Mouse (Mus musculus): ENCODE measurements around the gene Adamts6. TPM values are rescaled to one million over a fixed set of nuclear protein-coding genes. Genes with fewer than 3 reads are reported as not detected.
A peak's percentile ranks its signal among the peaks of the same experiment; 100 is the strongest.

Adamts6 gene
- polyA plus RNA-seq, 1 experiment from 2014 or later: 2.5 TPM

DNA sequence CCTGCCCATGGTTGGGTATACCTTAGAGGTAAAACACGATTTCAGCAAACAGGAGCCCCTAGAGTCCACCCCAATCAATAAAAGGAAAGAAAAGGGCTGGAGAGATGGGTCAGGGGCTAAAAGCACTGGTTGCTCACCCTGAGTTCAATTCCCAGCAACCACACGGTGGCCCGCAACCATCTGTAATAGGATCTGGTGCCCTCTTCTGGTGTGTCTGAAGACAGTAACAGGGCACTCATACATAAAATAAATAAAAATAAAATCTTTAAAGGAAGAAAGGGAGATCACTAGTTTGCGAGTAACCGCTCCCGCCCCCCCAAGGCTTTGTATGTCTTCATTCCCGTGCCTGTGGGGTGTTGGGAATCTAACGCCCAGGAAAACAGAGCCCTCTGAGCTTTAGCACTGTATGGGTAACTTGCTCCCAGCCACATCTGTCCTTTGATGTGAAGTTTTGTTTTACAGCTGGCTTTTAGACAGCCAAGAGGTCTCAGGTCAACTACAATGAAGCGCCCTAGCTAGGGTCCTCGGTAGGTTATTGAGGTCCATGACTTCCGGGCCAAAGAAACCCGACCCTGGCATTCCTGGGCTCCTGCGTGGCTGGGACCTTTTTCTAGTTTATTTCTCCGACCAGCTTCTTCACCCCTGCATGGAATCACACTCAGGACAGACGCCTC, 230.1 kb downstream of the Adamts6 start:
- H3K4me1 ChIP-seq (replicated peaks; ENCODE audit: control insufficient read depth, insufficient read depth, low read length): no peaks in the 10 kb centered on the region
- peak overlapping the region; percentile 26 for H3K4me3 ChIP-seq (ENCODE audit: low read depth, low read length)
- no peaks in the 10 kb centered on the region for H3K27me3 ChIP-seq (ENCODE audit: control insufficient read depth, insufficient read depth, low read length)
- H3K27ac ChIP-seq (ENCODE audit: low read depth, low read length): peak overlapping the region; percentile 93
- WGBS: 44% methylated on average over 15 of the region's 15 CpGs
- H3K9ac ChIP-seq (ENCODE audit: low read depth, low read length): peak overlapping the region; percentile 65
- H3K36me3 ChIP-seq (ENCODE audit: control insufficient read depth, insufficient read depth, low read length): no peaks in the 10 kb centered on the region
- DNase-seq (ENCODE audit: low spot score) (no peak), ATAC-seq (ENCODE audit: low FRiP score) (no peak)
- no peaks in the 10 kb centered on the region for H3K9me3 ChIP-seq (ENCODE audit: control insufficient read depth, low read length)
- H3K4me2 ChIP-seq (replicated peaks; ENCODE audit: low read depth, low read length): peak overlapping the region; percentile 52

DNA sequence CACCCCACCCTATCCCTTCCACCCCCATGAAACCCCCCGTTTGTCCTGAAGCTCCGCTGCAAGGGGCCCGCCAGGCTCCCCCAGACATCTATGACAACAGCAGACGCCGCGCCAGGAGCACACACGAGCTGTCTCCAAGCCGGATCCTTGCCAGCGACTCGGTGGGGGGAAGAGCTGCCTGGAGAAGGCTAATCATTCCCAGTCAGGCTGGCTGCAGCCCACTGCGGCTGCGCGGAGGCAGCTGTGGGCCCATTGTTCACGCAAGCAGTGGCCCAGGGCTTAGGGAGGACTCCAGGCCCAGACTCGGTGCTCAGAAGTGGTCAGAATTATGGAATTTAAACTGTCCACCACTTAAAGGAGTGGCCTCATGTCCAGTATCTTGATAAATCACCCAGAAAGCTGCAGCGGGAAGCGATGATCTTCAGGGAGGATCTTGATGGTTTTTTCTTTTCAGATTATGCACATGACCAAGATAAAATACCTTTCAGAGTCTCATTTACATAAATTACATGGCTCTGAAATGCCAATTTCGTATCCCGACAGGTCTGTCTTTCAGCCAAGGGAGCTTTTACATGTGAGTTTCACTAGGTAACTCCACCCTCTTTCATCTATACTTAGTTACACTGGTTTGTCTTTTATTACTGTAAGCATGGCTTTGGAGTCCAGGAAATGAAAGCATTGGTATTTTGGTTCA, 230.8 kb downstream of the Adamts6 start:
- H3K27ac ChIP-seq (ENCODE audit: low read depth, low read length): peak overlapping the region; percentile 93
- 4% methylated on average over 19 of the region's 19 CpGs for WGBS
- ATAC-seq (ENCODE audit: low FRiP score): peak; percentile 97
- peak overlapping the region; percentile 52 for H3K4me2 ChIP-seq (replicated peaks; ENCODE audit: low read depth, low read length)
- no peaks in the 10 kb centered on the region for H3K36me3 ChIP-seq (ENCODE audit: control insufficient read depth, insufficient read depth, low read length)
- H3K9ac ChIP-seq (ENCODE audit: low read depth, low read length): peak overlapping the region; percentile 65
- peak overlapping the region; percentile 26 for H3K4me3 ChIP-seq (ENCODE audit: low read depth, low read length)
- no peaks in the 10 kb centered on the region for H3K9me3 ChIP-seq (ENCODE audit: control insufficient read depth, low read length)
- no peaks in the 10 kb centered on the region for H3K4me1 ChIP-seq (replicated peaks; ENCODE audit: control insufficient read depth, insufficient read depth, low read length)
- H3K27me3 ChIP-seq (ENCODE audit: control insufficient read depth, insufficient read depth, low read length): no peaks in the 10 kb centered on the region
- DNase-seq (ENCODE audit: low spot score): peak; percentile 93

DNA sequence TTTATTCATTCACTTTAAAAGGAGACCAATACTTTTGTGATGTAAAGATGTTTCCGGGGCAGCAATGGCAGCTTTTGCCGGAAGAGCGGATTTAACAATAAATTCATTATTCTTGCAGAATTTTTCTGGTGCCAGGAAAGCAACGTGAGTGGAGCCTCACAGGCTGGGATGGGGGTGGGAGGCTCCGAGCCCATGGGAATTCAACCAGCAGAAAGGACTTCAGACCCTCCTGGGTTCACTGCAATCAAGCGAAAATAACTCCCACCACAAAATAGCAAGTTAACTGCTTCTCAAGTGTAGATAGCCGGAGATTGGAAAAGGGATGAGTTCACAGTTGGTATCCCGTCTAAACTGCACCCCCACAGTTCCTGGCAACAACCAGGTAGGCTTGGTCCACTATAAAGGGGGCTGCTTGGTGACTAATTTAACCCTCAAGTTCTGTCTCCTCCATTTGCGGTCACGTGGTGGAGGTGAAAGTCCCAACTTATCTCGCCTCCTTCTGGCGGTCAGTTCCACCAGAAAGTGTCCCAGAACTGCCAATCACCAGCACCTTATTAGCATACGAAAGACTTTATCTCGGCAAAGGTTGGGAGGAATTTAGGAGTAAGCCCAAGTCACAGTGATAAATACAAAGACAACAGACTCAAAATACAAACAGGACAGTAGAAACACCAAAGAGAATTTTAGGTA, 231.5 kb downstream of the Adamts6 start:
- H3K4me1 ChIP-seq (replicated peaks; ENCODE audit: control insufficient read depth, insufficient read depth, low read length): no peaks in the 10 kb centered on the region
- peak overlapping the region; percentile 93 for H3K27ac ChIP-seq (ENCODE audit: low read depth, low read length)
- 40% methylated on average over 14 of the region's 14 CpGs for WGBS
- no peaks in the 10 kb centered on the region for H3K9me3 ChIP-seq (ENCODE audit: control insufficient read depth, low read length)
- DNase-seq (ENCODE audit: low spot score): peak; percentile 36
- no peak overlapping the region; the same call in 1 of the 2 replicates for H3K4me2 ChIP-seq (replicated peaks; ENCODE audit: low read depth, low read length)
- H3K36me3 ChIP-seq (ENCODE audit: control insufficient read depth, insufficient read depth, low read length): no peaks in the 10 kb centered on the region
- no peak overlapping the region for H3K4me3 ChIP-seq (ENCODE audit: low read depth, low read length)
- peak; percentile 55 for ATAC-seq (ENCODE audit: low FRiP score)
- no peaks in the 10 kb centered on the region for H3K27me3 ChIP-seq (ENCODE audit: control insufficient read depth, insufficient read depth, low read length)
- no peak overlapping the region for H3K9ac ChIP-seq (ENCODE audit: low read depth, low read length)

DNA sequence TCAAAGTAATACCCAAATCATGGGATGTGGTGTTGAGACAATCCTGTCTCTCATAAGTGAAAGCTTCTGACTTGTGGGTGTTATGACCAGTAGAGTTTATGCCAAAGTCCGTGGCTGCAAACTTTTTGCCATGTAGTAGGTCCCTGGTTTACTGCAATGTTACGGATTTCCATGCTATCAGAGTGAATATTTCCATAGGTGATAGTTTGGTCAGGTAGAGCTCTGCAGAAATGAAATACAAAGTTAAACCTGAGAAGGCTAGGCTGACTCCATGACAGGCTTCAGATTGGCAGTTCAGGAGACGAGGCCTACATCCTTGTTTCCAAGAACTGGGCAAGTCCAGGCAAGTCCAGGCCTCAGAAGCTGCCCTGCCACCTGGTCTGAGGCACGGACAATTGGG, 232.3 kb downstream of the Adamts6 start:
- DNase-seq (ENCODE audit: low spot score) (no peak), ATAC-seq (ENCODE audit: low FRiP score) (no peak)
- no peaks in the 10 kb centered on the region for H3K27me3 ChIP-seq (ENCODE audit: control insufficient read depth, insufficient read depth, low read length)
- H3K9me3 ChIP-seq (ENCODE audit: control insufficient read depth, low read length): no peaks in the 10 kb centered on the region
- H3K9ac ChIP-seq (ENCODE audit: low read depth, low read length): no peak overlapping the region
- H3K4me2 ChIP-seq (replicated peaks; ENCODE audit: low read depth, low read length): no peak overlapping the region
- H3K27ac ChIP-seq (ENCODE audit: low read depth, low read length): no peak overlapping the region
- 90% methylated on average over 4 of the region's 4 CpGs for WGBS
- no peak overlapping the region for H3K4me3 ChIP-seq (ENCODE audit: low read depth, low read length)
- H3K4me1 ChIP-seq (replicated peaks; ENCODE audit: control insufficient read depth, insufficient read depth, low read length): no peaks in the 10 kb centered on the region
- no peaks in the 10 kb centered on the region for H3K36me3 ChIP-seq (ENCODE audit: control insufficient read depth, insufficient read depth, low read length)

DNA sequence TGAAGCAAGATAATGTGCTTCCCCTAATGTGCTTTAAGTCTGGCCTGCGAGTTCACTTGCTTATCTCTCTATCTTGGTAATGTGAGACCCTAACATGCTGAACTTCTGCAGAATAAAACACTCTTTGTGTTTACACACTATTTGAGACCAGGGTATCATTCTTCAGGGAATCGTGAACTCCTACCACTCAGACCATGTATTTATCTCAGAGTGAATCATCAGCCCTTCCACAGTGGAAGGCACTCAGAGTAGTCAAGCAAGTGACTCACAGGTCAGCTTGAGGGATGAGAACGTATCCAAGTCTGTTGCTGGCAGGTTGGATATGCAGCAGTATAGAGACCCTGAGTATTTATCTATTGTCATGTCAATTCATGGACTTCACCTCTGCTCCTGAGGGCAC, 232.8 kb downstream of the Adamts6 start:
- DNase-seq (ENCODE audit: low spot score) (no peak), ATAC-seq (ENCODE audit: low FRiP score) (no peak)
- H3K9me3 ChIP-seq (ENCODE audit: control insufficient read depth, low read length): no peaks in the 10 kb centered on the region
- no peaks in the 10 kb centered on the region for H3K36me3 ChIP-seq (ENCODE audit: control insufficient read depth, insufficient read depth, low read length)
- WGBS: 79% methylated on average over 3 of the region's 3 CpGs
- no peak overlapping the region for H3K9ac ChIP-seq (ENCODE audit: low read depth, low read length)
- H3K4me2 ChIP-seq (replicated peaks; ENCODE audit: low read depth, low read length): no peak overlapping the region
- no peaks in the 10 kb centered on the region for H3K4me1 ChIP-seq (replicated peaks; ENCODE audit: control insufficient read depth, insufficient read depth, low read length)
- no peak overlapping the region for H3K4me3 ChIP-seq (ENCODE audit: low read depth, low read length)
- H3K27me3 ChIP-seq (ENCODE audit: control insufficient read depth, insufficient read depth, low read length): no peaks in the 10 kb centered on the region
- no peak overlapping the region for H3K27ac ChIP-seq (ENCODE audit: low read depth, low read length)

DNA sequence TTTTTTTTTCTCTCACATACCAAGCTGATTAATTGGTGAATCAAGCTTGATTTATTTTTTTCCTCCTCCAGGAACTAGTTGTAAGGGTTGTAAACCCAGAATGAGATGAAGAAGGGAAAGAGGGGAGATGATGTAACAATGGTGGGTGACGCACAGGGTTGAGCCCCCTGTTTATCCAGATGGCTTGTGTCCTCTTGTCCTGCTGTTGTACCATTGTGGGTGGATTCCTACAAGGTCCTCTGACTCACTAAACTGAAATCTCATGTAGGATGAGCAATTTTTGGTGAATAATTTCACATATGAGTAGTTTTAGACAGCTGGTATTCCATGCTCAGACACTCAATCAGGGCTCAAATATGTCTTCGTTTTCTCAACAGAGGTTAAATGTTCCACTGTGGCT, 233.9 kb downstream of the Adamts6 start:
- H3K36me3 ChIP-seq (ENCODE audit: control insufficient read depth, insufficient read depth, low read length): no peaks in the 10 kb centered on the region
- H3K9me3 ChIP-seq (ENCODE audit: control insufficient read depth, low read length): no peaks in the 10 kb centered on the region
- H3K9ac ChIP-seq (ENCODE audit: low read depth, low read length): no peak overlapping the region
- no peaks in the 10 kb centered on the region for H3K27me3 ChIP-seq (ENCODE audit: control insufficient read depth, insufficient read depth, low read length)
- no peak for DNase-seq (ENCODE audit: low spot score)
- 88% methylated on average over 2 of the region's 2 CpGs for WGBS
- H3K4me3 ChIP-seq (ENCODE audit: low read depth, low read length): no peak overlapping the region
- no peak for ATAC-seq (ENCODE audit: low FRiP score)
- no peak overlapping the region for H3K4me2 ChIP-seq (replicated peaks; ENCODE audit: low read depth, low read length)
- no peak overlapping the region for H3K27ac ChIP-seq (ENCODE audit: low read depth, low read length)
- H3K4me1 ChIP-seq (replicated peaks; ENCODE audit: control insufficient read depth, insufficient read depth, low read length): no peaks in the 10 kb centered on the region

DNA sequence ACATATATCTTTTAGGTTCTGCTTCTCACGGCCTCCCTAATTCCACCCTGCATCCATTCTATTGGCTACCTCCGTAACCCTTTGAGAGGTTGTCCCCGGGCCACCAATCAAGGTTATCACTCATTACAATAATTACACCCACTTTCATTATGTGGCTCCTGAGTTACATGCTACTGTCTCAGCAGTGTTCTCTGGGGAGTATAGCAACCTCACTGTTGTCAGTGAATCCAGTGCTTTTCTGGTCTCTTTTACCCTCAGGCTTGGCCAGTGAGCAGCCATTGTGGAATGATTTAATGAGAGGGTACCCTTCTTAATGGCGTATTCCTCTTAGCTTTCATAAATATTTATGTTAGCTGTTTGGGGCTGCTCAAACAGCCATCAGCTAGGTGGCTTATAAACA, 238.0 kb downstream of the Adamts6 start:
- DNase-seq (ENCODE audit: low spot score) (no peak), ATAC-seq (ENCODE audit: low FRiP score) (no peak)
- H3K4me1 ChIP-seq (replicated peaks; ENCODE audit: control insufficient read depth, insufficient read depth, low read length): no peaks in the 10 kb centered on the region
- no peaks in the 10 kb centered on the region for H3K9me3 ChIP-seq (ENCODE audit: control insufficient read depth, low read length)
- WGBS: 78% methylated on average over 4 of the region's 4 CpGs
- H3K9ac ChIP-seq (ENCODE audit: low read depth, low read length): no peak overlapping the region
- H3K27me3 ChIP-seq (ENCODE audit: control insufficient read depth, insufficient read depth, low read length): no peaks in the 10 kb centered on the region
- H3K4me2 ChIP-seq (replicated peaks; ENCODE audit: low read depth, low read length): no peak overlapping the region
- no peaks in the 10 kb centered on the region for H3K36me3 ChIP-seq (ENCODE audit: control insufficient read depth, insufficient read depth, low read length)
- H3K27ac ChIP-seq (ENCODE audit: low read depth, low read length): no peak overlapping the region
- no peak overlapping the region for H3K4me3 ChIP-seq (ENCODE audit: low read depth, low read length)

DNA sequence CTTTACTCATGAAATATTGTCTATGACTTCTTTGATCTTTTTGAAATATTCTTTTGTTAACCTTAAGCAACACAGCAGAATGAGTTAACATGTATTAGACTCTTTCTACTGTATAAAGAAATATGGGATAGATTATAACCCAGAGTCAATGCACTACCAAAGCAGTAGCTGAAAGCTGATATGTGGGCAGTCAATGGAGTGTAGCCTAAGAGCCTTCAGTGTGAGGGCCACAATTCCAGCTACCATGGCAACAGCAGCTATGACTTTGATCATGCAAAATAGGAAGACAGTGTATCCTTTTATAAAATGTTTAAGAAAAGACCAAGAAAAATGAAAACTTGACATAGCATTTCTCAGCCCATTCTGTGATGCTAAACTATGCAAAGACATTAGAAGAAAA, 241.6 kb downstream of the Adamts6 start:
- H3K27me3 ChIP-seq (ENCODE audit: control insufficient read depth, insufficient read depth, low read length): no peaks in the 10 kb centered on the region
- DNase-seq (ENCODE audit: low spot score): no peak
- H3K36me3 ChIP-seq (ENCODE audit: control insufficient read depth, insufficient read depth, low read length): no peaks in the 10 kb centered on the region
- no peaks in the 10 kb centered on the region for H3K9me3 ChIP-seq (ENCODE audit: control insufficient read depth, low read length)
- H3K27ac ChIP-seq (ENCODE audit: low read depth, low read length): no peak overlapping the region
- no peaks in the 10 kb centered on the region for H3K4me1 ChIP-seq (replicated peaks; ENCODE audit: control insufficient read depth, insufficient read depth, low read length)
- 0 out of 2 replicates have a peak, but pooled peaks have one; percentile 56 for ATAC-seq (ENCODE audit: low FRiP score)
- H3K4me3 ChIP-seq (ENCODE audit: low read depth, low read length): no peak overlapping the region
- no peak overlapping the region for H3K9ac ChIP-seq (ENCODE audit: low read depth, low read length)
- no peak overlapping the region for H3K4me2 ChIP-seq (replicated peaks; ENCODE audit: low read depth, low read length)

Data from hindbrain, embryonic 11.5 days (tissue).